Mouse (Mus musculus) cerebellum, adult 2 months (tissue): ENCODE measurements at regions not wholly inside any gene's neighbourhood (a gene's known extent, or its start where the extent isn't known, plus 50 kb on each side); places are given as distances from the start of the nearest gene placed in this dataset.

ENCODE experiments used
- CTCF ChIP-seq: fragments of 200-500 bp; IDR thresholded peaks from 2 replicates; pipeline ENCODE4 v1.5.1; 2011; ENCODE audit warnings: low read depth, mild to moderate bottlenecking, control low read depth, low read length, moderate library complexity, borderline replicate concordance; ENCODE audit not compliant: insufficient read depth
- POLR2A ChIP-seq: fragments of 200-500 bp; IDR thresholded peaks from 2 replicates; pipeline ENCODE4 v1.6.1; 2011; ENCODE audit warnings: low read length, control low read depth, borderline replicate concordance; ENCODE audit not compliant: insufficient read depth

DNA sequence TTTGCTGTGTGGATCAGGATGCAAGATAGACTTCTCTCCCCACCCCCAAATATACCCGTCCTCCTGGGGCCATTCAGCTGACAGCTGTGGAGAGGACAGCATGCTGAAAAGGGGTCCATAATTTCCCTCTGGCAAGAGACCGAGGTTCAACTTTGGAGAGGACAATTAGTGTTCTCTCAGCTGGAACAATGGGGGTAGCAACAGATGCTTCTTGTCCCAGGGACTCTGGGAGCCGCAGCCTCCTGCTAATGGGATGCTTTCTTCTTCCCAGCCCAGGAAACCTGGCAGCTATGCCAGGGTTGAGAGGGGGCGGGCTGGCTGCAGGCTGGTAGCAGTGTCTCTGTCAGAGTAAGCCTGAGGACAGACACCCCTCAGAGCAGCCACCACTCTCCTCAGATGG, 433.0 kb upstream of the Sall1 start:
- TF ChIP-seq CTCF (no peak), POLR2A (no peak)
